Mouse (Mus musculus) liver, adult 2 months (tissue): ENCODE measurements around the gene Prr11.

ENCODE experiments used
- CTCF ChIP-seq: fragments of 200-500 bp; IDR thresholded peaks from 2 replicates; pipeline ENCODE4 v1.5.1; 2011; ENCODE audit warnings: low read depth, low read length, control low read depth
- POLR2A ChIP-seq: fragments of 200-500 bp; IDR thresholded peaks from 2 replicates; pipeline ENCODE4 v1.6.1; 2011; ENCODE audit warnings: low read length, control low read depth; ENCODE audit not compliant: insufficient read depth; ENCODE audit errors: extremely low read depth

DNA sequence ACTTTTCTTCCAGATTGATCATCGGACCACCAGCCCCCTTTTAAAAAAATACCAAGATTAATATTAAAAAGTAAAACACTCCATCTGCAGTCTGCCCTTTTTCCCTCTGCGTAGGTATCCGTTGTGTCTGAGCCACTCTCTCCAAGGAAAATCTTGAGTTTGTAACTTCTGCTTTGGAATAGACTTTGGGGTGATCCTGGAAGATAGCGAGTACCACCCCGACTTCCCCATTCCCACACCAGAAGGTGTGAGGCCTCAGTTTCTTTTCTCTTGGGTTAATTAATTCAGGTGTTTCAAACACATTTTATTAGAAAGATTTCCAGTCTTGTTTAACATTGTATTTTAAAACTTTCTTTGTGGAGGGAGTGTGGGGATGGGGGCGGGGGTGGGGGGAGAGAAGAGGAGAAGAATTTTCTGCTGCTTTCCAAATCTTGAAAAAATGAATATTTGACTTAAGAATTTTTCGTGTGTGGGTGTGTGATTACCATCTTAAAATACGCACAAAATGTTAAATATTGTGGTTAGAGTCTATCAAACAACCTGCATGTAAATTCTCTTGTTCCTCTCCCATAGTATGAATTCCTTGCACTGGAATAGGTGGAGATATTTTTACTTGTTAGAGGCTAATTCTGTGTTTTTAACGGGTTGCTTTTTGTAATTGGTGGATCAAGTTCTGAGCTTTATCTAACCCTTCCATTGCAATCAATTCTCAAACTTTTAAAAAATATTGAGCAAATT, 1.8 kb upstream of the Prr11 start:
- TF ChIP-seq CTCF, result no peak
- TF ChIP-seq POLR2A, result no peak
